Mouse (Mus musculus) naive thymus-derived CD4-positive, alpha-beta T cell, adult 5 months (primary cell): ENCODE data around the gene Ralgds. TPM values are rescaled to one million over a fixed set of nuclear protein-coding genes. Genes with fewer than 3 reads are reported as not detected.

Experiments used
- polyA plus RNA-seq: library from polyadenylated mRNA; unstranded; fragments of 100-300 nt; shearing (Covaris generic); gene quantifications from one replicate; pipeline ENCODE4 v1.2.1, GENCODE M21; 2017

Ralgds gene
- 14.4 TPM for polyA plus RNA-seq

DNA sequence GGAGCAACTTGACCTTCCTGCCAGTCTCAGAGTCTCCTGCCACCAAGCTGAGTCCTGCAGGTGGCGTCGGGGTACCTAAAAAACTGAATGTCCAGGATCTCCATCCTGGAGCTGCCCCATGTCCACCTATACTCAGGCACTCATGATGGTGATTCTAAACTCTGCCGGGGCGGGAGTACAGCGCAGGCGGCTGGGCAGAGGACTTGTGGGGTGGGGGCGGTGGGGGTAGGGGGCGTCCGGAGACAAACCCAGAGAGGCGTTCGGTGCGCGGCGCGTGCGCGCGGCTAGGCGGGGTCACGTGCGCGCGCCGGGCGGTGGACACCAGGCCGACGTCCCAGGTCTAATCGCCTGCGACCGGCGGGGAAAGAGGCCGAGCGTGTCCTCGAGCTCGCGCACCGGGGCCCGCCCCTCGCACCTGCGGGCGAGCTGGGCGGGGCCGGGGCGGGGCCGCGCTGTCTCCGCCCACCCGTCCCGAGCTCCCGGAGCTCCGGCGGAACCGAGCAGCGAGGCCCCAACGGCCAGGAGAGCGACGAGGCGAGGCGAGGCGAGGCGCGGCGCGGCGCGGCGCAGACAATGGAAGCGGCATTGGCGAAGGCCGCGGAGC lies at the start of gene Ralgds:
Gene Ralgds (plus strand): TSS at position 328 of the 604 bp plus-strand sequence.

DNA sequence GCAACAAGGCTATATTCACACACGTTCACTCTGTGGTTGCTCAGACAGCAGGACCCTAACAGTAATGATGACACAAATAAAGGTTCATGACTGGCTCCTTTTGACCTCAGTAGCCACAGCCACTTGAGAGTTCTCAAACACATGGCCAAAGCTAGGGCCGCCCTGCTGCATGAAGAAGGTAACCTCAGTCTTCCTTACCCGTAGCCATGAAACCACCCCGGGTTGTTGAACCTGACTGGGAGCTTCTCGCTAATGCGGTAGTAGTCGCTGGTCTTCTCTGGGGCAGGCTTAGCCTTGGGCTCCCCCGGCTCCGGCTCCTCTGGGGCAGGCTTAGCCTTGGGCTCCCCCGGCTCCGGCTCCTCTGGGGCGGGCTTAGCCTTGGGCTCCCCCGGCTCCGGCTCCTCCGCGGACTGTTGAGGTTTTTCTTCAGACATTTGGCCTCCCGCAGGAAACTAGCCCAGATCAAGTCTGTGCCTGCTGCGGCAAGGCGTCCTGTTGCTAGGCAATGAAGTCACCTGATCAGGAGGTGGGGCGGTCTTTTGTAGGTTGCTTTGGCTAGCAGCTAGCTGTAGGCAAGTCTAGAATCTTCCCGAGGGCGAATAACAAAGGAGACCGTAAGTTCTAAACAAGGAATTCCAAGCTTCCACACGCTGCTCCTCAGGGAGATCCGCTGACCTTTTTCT lies 46.9 kb upstream of the Ralgds start, which contains the start of gene 1700007K13Rik:
Gene 1700007K13Rik (minus strand): TSS at position 497 of the 683 bp plus-strand sequence.

DNA sequence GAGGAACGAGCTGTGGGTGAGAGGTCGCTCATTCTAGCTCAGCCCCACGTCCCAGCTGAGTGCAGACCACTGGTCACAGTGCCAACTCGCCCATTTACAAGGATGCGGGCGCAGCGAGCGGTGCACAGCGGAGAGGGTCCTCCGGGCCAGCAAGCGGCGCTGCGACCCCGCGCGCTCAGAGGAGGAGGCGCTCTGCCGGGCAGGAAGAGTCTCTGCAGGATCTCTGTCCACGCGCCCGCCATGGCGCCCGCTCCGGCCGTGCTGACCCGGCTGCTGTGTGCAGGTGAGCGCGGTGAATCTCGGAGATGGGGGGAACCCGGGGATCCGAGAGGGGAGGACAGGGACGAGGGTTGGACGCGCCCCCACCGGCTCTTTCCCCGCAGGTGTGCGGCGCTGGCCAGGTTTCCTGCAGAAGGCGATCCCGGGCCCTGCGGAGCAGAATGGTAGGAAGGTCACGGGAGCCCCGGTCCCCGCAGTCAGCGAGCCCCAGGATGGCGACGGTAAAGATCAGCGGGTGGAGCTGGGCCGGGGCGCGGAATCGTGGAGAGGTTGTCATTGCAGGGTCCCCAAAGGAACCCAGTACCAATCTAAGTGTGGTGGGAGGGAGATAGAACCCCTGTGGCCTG lies 45.0 kb upstream of the Ralgds start, which contains the start of gene Mrps2:
Gene Mrps2 (plus strand): TSS at position 207 of the 626 bp plus-strand sequence.

DNA sequence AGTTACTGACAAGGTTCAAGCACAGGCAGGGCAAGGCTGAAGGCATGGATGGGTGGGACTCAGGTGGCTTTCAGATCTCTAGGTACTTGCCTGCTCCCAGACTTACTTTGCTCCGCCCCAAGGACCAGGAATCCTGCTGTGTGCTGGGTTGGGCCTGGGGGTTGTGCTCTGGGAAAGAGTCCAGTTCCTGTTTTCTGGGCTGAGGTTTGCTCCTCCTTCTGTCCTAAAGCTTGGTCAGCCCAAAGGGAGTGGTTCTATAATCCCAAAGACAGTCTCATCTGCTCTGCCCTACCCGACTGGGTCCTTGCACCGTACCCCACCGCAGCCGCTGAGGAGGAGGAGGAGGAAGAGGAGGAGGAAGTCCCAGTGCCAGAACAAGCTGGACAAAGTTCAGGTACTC lies 16.3 kb upstream of the Ralgds start, which contains the start of gene Gbgt1:
Gene Gbgt1 (plus strand): TSS at position 221 of the 400 bp plus-strand sequence.

DNA sequence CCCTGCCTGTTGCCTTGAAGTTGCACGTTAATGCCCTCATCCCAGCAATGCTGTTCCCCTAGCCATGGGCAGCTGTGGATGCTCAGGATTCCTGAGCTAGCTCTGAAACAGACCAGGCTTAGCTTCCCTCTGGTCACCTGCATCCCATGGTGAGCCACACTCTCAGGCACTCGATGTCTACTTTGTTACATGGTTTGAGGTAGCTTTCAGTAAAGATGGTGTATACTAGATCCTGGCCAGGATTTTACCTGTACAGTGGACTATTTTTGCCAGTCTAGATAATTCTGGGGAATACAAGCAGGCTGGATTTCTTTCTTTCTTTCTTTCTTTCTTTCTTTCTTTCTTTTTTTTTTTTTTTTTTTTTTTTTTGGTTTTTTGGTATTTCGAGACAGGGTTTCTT lies 7.1 kb upstream of the Ralgds start, which contains the start of gene Gm10134:
Gene Gm10134 (plus strand): TSS at position 301 of the 400 bp plus-strand sequence.

DNA sequence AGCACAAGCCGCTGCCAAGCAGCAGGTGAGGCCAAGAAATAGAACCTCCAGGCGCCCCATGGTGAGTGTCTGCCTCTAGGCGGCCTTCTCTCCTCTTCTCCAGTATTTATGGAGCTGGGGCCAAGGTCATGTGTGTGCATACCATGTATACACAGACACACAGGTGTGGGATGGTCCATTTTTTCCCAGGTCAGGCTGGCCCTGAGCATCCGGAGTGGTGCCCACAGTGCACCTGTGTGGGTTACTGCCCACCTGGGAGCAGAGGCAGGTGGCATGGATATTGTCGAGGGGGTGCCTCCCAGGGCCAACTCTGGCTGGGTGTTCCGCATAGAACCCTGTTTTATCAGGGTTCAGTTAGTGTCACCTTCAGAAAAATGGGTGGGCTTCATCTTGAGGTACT lies 50.4 kb downstream of the Ralgds start, which contains the start of gene Cel:
Gene Cel (minus strand): TSS at position 101 of the 400 bp plus-strand sequence.

DNA sequence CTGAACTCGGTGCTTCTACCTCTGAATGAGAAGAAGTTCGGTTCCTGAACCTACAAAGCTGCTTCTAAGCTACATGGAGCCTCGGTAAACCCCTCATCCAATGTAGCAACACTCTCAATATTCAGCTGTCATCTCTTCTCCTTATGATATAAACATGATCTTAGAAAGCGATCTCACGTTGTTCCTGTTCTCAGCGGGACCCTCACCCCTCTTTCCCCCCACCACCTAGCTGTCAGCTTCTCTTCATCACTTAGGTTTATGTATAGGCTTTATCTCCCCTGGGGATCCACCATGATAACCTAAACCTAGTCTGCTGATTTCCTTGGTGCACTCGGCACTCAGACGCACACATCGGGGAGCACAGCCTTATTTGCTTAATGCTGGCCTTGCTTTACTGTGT lies 70.7 kb downstream of the Ralgds start, which contains the start of gene Gtf3c5:
Gene Gtf3c5 (minus strand): TSS at position 101 of the 400 bp plus-strand sequence.

Other genes starting within 250 kb of the Ralgds start
- not detected for gene Ppp1r26, start 66.3 kb upstream of the Ralgds start, polyA plus RNA-seq
- not detected for gene 1700007K13Rik, start 46.8 kb upstream of the Ralgds start, polyA plus RNA-seq
- 12.6 TPM for gene Mrps2, start 45.1 kb upstream of the Ralgds start, polyA plus RNA-seq
- gene Gbgt1, start 16.2 kb upstream of the Ralgds start, polyA plus RNA-seq, result not detected
- not detected for gene Gm10134, start 7.0 kb upstream of the Ralgds start, polyA plus RNA-seq
- not detected for gene Cel, start 50.3 kb downstream of the Ralgds start, polyA plus RNA-seq
- gene Gtf3c5, start 70.6 kb downstream of the Ralgds start, polyA plus RNA-seq, result 11.6 TPM
- gene Gfi1b, start 108.9 kb downstream of the Ralgds start, polyA plus RNA-seq, result not detected
- gene Tsc1, start 128.1 kb downstream of the Ralgds start, polyA plus RNA-seq, result 54.9 TPM
- not detected for gene Spaca9, start 186.6 kb downstream of the Ralgds start, polyA plus RNA-seq
- not detected for gene Ak8, start 187.0 kb downstream of the Ralgds start, polyA plus RNA-seq